Mouse (Mus musculus) liver, postnatal 0 days (tissue): ENCODE measurements around the gene Atrnl1.

Experiments used
- CTCF ChIP-seq: sonication (generic); IDR thresholded peaks from 2 replicates; pipeline ENCODE4 v1.5.1; 2016; ENCODE audit warnings: antibody characterized with exemption, low read depth
- EP300 ChIP-seq: IDR thresholded peaks from 2 replicates; pipeline ENCODE4 v1.6.1; 2016; ENCODE audit warnings: antibody characterized with exemption, low read depth, mild to moderate bottlenecking

DNA sequence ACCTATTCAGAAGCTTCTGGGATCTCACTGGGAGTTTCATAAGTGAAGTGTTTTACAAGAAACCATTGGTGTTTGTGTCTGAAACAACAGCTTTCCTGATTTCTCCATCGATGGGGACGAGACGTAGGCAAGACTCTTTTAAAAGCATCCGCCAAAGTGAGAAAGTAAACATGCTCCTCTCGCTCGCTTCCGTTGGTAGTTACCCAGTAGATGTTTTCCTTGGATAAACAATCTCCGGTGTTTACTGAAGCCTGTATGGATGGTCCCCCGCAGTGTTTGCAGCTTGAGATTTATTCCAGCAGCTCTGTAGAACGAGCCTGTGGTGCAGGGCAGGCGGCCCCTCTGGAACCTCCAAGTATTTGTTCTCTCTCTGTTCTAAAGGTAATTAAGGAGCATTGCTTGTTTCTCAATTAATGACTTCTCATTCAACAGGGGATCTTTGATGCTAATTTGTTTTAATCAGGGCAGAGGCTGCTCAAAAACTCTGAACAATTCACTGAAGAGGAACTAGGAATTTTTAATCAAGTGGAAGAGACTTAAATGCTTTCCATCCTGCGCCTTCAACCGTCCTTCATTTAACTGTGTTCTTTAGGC is 529.5 kb downstream of the Atrnl1 start:
- TF ChIP-seq CTCF (no peak), EP300 (no peak)
